Mouse (Mus musculus) left cerebral cortex, postnatal 14 days (tissue): ENCODE measurements around the gene Slc11a2. TPM values are rescaled to one million over a fixed set of nuclear protein-coding genes. Genes with fewer than 3 reads are reported as not detected.

Source experiments
- DNase-seq, 2 experiments: peaks; one replicate each; pipeline ENCODE4 v3.0.0; 2021 to 2022; ENCODE audit warnings: low spot score in 2 of 2, mixed read lengths in 1 of 2
- intact Hi-C: fragments of 180-260 bp; cut with DNase I; formaldehyde crosslinking; loops from one replicate; pipeline ENCODE4 v1.15.1; 2025
- total RNA-seq, 2 experiments: library from RNA; stranded (reverse); gene quantifications; 2 replicates each; pipeline ENCODE4 v1.2.3; 2021

Gene Slc11a2
- total RNA-seq, 2 experiments from 2014 or later: 55.7 to 56.8 TPM

- intact Hi-C loops: no loop called here
Measured at GRCm38 (mm10) chr15:100413306-100413705, 11.6 kb downstream of the Slc11a2 start.

DNA sequence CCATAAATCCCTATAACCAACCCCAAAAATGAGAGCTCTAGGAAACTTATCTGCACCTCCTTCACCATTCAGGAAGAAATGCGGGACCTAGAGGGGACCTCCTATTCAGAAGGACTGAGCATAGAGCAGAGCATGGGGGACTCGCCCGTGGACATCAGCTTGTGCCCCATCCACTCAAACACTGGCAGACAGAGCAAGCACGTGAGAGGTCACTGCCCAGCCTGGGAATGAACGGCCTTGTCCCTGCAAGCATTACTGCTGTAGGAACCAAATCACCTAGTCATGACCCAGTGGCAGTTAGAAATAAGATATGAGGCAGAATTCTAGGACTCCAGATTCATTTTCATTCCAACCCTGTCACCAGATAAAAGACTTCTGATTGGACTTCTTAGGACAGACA, 13.1 kb downstream of the Slc11a2 start:
- intact Hi-C loops: no loop called here

More at GRCm38 (mm10) chr15:100413306-100413705, 11.6 kb downstream of the Slc11a2 start:
- no peak for DNase-seq

DNA sequence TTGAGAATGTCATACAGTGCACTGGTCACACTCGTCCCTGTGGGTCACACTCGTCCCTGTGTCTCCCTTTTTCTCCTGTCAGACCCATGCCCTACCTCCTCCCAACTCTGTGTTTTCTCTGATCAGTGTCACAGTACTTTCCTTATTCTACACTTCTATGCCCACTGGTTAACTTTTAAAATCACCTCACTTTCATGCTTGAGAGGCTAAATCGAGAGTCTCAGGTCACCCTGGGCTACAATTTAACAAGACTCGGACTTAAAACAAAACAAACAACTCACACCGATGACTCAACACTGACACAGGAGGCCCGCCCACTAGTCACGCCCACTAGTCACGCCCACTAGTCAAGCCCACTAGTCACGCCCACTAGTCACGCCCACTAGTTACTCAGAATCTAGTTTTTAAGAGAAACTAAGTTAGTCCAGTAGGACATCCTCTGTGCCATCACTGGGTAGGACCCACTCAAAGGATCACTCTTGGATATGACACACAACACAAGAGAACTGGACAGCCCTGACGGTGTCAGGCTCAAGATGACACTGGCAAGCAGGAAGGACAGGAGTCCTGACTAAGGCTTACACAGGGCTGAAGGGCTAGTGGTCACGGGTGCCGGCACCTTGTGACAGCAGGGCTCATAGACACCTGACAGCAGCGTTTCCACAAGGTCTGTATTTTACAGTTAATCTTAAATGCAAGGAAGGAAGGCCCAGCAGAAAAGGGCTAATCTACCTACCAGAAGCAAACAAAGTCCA, 13.8 kb downstream of the Slc11a2 start:
- intact Hi-C loops: no loop called here
- no peak for DNase-seq

More for the DNA sequence above, 13.1 kb downstream of the Slc11a2 start:
- no peak for DNase-seq

DNA sequence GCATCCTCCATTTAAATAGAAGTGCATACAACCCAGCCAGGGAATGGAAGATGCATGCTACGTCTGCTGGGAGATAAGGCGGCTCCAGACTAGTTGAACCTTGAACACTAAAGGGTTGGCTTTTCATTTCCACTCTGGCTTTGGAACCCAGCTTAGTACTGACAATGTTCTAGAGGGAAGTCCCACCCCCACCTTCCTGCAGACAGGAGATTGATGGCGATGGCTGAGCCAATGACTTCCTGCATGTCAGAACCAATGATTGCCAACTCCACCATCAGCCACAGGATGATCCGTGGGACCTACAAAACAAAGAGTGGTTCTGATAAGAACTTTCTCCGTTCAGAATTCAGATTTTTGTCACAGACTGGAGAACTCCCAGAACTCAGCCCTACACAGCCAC, 18.8 kb downstream of the Slc11a2 start:
- intact Hi-C loops: no loop called here
- DNase-seq: no peak

- DNase-seq: no peak
- intact Hi-C loops: no loop called here
Measured at GRCm38 (mm10) chr15:100403318-100404000, 21.4 kb downstream of the Slc11a2 start.

- no peak for DNase-seq
- intact Hi-C loops: no loop called here
Measured at GRCm38 (mm10) chr15:100402798-100403197, 22.1 kb downstream of the Slc11a2 start.

DNA sequence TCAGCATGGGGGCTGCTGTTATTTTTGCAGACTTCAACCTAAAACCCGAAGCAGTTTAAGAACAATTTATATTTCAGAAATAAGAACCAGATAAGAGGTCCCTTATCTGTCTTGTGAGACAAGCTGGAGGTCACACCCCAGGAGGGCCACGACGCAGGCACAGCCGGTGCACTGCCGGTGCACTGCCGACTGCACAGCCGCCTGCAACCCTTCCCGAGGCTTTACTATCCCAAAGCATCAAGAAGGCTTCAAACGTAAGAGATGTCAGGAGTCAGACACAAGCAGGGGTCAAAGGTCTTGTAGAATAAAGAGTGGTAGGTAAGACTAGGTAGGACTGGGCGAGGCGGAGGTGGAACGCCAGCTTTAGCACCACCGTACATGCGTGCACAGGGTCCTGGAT, 22.5 kb downstream of the Slc11a2 start:
- intact Hi-C loops: no loop called here

DNA sequence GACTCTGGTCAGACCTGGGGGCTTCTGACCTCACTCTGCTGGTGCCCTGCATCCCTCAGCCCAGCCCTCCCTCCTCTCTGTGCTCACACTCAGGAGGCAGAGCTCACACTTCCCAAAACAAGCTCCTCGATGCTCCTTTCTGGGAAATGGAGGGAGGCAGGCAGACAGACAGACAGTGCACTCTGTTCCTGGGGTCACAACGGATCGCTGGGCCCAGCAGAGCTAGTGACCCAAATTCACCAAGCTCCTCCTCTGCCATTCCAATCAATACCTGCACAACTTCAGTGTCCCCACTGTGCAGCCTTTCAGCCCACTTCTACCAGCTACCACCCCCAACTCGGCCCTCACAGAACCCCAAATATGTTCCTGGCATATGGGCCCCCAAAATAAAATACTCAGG, 23.1 kb downstream of the Slc11a2 start:
- no peak for DNase-seq
- intact Hi-C loops: no loop called here

More for the DNA sequence above, 22.5 kb downstream of the Slc11a2 start:
- DNase-seq: no peak

GRCm38 (mm10) chr15:100400592-100401250, 24.2 kb downstream of the Slc11a2 start:
- intact Hi-C loops: no loop called here
- DNase-seq: no peak

- intact Hi-C loops: loop anchor here (10.0 kb wide), 1 partner anchor 59 kb away; no protein-coding TSS in a partner anchor
- DNase-seq: no peak
Measured at GRCm38 (mm10) chr15:100395561-100395960, 29.3 kb downstream of the Slc11a2 start.

DNA sequence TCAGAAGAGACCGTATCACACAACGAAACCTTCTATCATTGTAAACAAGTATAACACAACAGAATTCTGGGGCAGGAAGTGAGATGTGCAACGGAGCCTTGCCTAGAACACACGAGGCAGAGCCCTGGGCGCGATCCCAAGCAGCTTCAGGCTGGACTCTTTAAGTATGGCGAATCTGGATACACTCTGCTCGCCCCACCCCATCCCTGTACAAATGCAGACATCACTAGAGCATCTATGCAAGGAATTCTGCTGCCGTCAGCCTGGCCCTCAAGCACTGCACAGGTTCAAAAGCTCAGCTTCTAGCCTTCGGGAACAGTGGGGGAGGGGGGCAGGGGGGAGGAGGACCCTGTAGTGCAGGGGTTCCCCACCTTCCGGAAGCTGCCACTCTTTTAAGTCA, 31.9 kb downstream of the Slc11a2 start:
- intact Hi-C loops: loop anchor here (10.0 kb wide), 1 partner anchor 62 kb away; no protein-coding TSS in a partner anchor
- no peak for DNase-seq

- intact Hi-C loops: loop anchor here (10.0 kb wide), 1 partner anchor 63 kb away; no protein-coding TSS in a partner anchor
- no peak for DNase-seq
Measured at GRCm38 (mm10) chr15:100391599-100391998, 33.3 kb downstream of the Slc11a2 start.

DNA sequence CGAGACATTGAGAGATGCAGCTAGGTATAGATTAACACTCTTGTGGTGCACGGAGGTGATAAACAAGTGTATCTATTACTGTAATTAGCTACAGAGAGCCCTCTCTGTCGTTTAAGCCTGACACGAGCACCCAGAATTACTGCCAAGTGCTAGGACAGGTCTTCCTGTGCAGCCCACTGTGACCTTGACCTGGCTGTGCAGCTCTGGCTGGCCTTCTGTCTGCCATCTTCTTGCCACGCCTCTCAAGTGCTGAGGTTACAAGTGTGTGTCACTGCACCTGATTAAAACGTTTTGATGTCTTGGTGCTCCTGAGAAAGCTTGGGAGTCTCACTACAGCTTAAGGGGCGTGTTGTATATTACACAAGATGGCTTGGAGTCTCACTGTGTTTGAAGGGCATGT, 33.8 kb downstream of the Slc11a2 start:
- no peak for DNase-seq
- intact Hi-C loops: loop anchor here (10.0 kb wide), 1 partner anchor 64 kb away; no protein-coding TSS in a partner anchor

- intact Hi-C loops: no loop called here
- DNase-seq: no peak
Measured at GRCm38 (mm10) chr15:100388886-100389285, 36.0 kb downstream of the Slc11a2 start.

DNA sequence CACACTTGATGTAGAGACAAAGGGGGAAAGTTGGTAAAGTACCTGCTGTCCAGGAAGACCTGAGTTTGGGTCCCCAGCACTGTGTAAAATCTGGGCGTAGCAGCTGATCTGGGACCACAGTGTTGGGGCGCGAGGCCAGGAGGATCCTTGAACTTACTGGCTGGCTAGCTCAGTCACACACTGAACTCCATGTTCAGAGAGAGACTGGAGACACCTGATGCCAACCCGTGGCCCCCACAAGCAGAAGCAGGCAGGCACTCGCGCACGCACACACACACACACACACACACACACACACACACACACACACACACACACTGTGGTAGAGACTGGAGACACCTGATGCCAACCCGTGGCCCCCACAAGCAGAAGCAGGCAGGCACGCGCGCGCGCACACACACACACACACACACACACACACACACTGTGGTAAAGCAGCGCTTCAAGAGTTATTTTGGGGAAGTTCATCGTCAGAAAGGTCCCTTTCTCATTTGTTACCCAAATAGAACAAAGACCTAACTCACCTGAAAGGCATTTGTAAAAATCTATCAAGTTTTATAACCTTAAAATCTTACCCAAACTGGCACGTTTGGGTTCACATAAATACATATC, 36.5 kb downstream of the Slc11a2 start:
- intact Hi-C loops: no loop called here
- no peak for DNase-seq

DNA sequence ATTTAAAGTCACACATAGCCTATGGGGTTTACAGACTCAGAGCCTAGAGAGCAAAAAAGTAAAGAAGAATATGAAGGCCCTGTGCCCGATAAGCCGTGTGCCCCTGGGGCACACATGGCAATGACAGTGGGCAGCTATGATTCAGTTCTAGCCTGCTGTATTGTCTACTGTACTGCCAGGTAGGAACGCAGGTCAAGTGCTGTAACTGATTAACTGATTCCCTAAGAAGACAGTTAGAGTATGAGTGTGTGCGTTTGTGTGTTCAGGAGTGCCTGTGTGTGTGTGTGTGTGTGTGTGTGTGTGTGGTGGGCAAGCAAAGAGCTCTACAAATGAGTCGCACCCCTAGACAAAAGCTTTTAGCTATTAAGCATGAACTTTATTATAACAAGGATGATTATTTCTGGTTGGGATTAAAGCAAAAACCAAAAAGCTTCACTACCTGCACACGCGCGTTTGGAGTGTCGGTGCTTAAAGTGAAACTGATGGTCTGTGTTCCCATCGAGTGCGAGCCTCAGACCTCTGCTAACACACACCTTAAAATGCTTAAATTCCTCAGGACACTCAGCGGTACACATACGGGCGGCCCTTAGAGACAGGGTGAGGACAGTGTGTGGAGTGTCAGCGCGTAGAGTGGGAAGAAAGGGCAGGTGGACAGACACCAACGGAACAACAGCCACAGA, 37.2 kb downstream of the Slc11a2 start:
- intact Hi-C loops: no loop called here

DNA sequence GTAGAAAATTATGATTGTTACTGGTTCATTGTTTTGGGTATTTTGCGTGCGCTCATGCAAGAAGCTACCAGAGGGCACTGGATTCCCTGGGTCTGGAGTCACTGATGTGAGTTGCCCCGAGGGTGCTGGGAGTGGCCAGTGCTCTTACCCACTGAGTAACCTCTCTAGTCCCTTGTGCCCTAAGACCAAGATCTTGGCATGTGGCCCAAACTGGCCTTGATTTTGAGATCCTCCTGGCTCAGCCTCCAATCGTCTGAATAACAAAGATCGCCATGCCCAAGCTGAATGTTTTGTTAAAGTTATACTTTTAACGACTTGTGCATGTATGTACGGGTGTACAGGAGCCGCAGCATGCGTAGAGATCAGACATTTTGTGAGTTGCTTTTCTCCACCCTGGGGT, 39.2 kb downstream of the Slc11a2 start:
- no peak for DNase-seq
- intact Hi-C loops: no loop called here

More for the DNA sequence above, 37.2 kb downstream of the Slc11a2 start:
- DNase-seq: no peak

GRCm38 (mm10) chr15:100380104-100380503, 44.8 kb downstream of the Slc11a2 start:
- DNase-seq: no peak
- intact Hi-C loops: no loop called here

DNA sequence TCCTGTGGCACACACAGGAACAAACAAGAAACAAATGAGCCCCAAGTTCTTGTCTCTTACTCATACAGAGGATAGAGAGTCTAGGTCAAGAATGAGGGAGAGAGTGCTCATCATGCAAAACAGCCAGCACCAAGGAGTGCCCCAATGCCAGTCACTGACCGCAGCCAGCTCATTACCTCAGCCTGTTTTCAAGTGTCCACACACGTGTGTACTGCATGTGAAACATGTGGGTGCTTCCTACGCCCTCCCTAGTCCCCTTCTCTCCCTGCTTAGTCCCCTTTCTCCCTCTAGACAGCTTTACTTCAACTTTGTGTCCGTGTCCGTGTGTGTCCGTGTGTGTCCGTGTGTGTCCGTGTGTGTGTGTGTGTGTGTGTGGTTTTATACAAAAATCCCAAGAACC, 45.2 kb downstream of the Slc11a2 start:
- DNase-seq: no peak
- intact Hi-C loops: loop anchor here (10.0 kb wide), 3 partner anchors 55 to 355 kb away; no protein-coding TSS in a partner anchor
